Mouse (Mus musculus): Measurements from ENCODE around the gene Gm3238.
"Not testable (repeated sequence)": the region's sequence is repeated elsewhere in the genome, so short reads cannot be mapped to it uniquely, and the experiment has no call there.

The Gm3238 gene

DNA sequence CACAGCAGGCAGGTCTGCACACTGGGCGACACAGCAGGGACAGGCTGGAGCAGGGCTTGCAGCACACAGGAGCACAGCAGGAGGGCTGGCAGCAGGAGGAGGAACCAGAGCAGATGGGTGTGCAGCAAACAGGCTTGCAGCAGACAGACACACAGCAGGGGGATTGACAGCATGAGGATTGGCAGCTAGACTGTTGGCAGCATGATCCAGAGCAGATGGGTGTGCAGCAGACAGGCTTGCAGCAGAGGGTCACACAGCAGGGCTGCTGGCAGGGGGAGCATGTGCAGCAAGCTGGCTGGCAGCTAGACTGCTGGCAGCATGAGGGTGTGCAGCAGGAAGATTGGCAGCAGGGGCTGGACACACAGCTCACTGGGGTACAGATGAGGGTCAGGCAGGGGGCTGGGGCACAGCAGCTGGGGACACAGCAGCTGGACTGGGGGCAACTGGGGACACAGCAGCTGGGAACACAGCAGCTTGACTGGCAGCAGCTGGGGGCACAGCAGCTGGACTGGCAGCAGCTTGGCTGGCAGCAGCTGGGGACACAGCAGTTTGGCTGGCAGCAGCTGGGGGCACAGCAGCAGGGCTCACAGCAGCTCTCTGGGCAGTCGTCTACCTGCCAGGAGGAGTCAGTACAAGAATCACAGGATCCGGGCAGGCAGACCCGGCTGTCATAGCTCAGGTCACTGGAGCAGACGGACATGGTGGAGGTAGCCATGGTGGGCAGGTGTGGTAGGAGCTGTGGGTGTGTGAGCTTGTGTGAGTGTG lies 29.0 kb downstream of the Gm3238 start, which contains the start of gene Gm18596:
Gene Gm18596 (minus strand): TSS at position 715 of the 765 bp plus-strand sequence.
- not testable (repeated sequence) for DNase-seq (ENCODE audit: low spot score)

DNA sequence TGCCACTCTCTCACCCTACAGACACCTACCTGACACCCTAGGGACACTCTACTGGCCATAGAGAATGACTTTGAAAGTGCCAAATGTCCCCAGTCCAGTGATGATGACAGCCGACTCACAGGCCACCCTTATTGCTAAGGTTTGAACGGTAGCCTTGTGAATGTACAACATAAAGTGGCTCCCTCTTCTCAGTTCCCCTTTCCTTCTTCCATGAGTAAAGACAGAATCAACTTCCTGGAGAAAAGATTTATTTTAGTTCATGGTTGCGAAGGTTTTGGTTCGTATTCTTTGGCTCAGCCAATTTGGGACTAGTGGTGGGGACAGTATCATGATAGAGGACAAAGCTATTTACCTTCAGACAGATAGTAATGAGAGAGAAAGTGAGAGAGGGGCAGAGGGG lies 32.2 kb downstream of the Gm3238 start:
- DNase-seq (ENCODE audit: low spot score), result no peak

GRCm38 (mm10) chr10:77735928-77736327 lies 35.2 kb downstream of the Gm3238 start:
- DNase-seq (ENCODE audit: low spot score), result no peak

DNA sequence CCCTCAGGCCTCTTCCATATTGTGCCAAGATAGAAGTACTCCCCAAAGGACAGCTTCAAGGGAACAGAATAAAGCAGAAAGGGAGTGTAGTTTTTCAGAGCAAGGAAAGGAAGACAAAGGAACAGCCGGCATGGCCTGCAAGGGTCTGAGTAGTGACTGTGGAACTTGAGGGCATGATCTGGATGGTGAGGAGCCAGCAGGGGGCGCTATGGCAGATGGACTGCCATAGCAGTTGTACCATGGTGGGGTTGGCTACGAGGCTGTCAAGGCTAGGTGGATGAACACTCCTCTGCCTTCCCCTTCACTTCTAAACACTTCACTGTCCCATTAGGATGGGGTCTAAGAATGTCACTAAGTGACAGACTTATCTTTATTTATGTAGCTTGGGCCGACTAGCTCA lies 41.9 kb downstream of the Gm3238 start:
- no peak for DNase-seq (ENCODE audit: low spot score)

DNA sequence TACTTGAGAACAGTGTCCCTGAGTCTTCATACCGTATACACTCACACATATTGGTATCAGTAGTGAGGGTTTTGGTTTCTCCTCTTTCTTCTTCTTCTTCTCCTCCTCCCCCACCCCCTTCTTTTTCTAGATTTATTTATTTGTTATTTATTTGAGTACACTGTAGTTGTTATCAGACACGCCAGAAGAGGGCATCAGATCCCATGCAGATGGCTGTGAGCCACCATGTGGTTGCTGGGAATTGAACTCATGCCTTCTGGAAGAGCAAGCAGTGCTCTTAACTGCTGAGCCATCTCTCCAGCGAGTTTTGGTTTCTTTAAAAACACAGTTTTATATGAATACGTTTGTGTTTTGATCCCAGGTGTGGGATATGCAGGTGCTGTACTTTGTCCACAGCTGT lies 42.8 kb downstream of the Gm3238 start:
- DNase-seq (ENCODE audit: low spot score), result no peak

DNA sequence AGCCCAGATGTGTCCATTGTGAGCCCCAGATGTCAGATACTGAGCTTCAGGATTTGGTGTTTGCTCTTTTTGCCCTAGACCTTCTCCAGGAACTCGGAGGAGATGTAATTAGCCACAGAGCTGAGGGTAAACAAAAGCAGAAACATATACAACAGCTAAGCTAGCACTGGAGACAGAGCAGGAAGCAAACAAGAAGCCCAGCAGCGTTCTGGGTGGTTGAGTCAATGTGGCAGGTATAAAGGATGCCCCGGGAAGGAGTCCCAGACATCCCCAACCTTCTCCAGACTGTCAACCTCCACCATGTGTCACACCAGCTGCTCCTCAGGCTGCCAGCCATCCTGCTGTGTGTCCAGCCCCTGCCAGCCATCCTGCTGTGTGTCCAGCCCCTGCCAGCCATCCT lies 44.9 kb downstream of the Gm3238 start, which contains the start of gene Gm10100:
Gene Gm10100 (plus strand): TSS at position 301 of the 400 bp plus-strand sequence.
- no peak for DNase-seq (ENCODE audit: low spot score)

DNA sequence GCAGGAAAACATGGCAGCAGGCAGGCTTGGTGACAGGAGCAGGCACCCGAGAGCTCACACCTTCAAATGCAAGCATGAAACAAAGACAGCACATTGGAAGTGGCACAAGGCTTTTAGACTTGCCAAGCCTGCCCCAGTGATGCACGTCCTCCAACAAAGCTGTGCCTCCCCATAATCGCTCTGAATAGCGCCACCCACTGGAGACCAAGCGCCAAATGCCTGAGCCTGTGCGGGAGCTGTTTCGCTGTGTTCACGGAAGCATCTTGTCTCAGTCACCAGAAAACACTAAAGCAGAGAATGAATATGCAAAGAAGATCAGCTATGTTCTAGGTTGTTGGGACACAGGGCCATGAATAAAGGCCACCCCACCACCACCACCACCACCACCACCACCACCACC lies 46.3 kb downstream of the Gm3238 start:
- DNase-seq (ENCODE audit: low spot score), result no peak

Data from ovary, postnatal 14 days (tissue).